Mouse (Mus musculus) intestine, embryonic 14.5 days (tissue): ENCODE data around the gene Acta2. TPM values are rescaled to one million over a fixed set of nuclear protein-coding genes. Genes with fewer than 3 reads are reported as not detected.

ENCODE experiments used
- ATAC-seq: fragments of 200-750 bp; cut with Nextera tagmentation; replicated peaks from 2 replicates; pipeline ENCODE4 v1.8.0; 2017; ENCODE audit warnings: low read depth, moderate number of reproducible peaks, moderate TSS enrichment, moderate library complexity; ENCODE audit not compliant: low FRiP score, low TSS enrichment
- DNase-seq: peaks from one replicate; pipeline ENCODE4 v3.0.0-alpha.2; 2018; ENCODE audit warnings: low spot score
- H3K27ac ChIP-seq: fragments of 300-500 bp; sonication (generic); 2 replicates; pipeline ENCODE4 v1.5.1; 2014; ENCODE audit warnings: low read depth, mild to moderate bottlenecking, control low read depth
- H3K27me3 ChIP-seq: fragments of 300-500 bp; sonication (generic); replicated peaks from 2 replicates; pipeline ENCODE4 v1.6.1; 2014; ENCODE audit warnings: low read length, control low read depth; ENCODE audit not compliant: control insufficient read depth, insufficient read depth
- H3K36me3 ChIP-seq: fragments of 300-500 bp; sonication (generic); 2 replicates; pipeline ENCODE4 v1.6.1; 2014; ENCODE audit warnings: low read length, control low read depth; ENCODE audit not compliant: control insufficient read depth, insufficient read depth
- H3K4me1 ChIP-seq: fragments of 300-500 bp; sonication (generic); replicated peaks from 2 replicates; pipeline ENCODE4 v1.6.1; 2014; ENCODE audit warnings: low read length, control low read depth, mixed read lengths; ENCODE audit not compliant: control insufficient read depth, insufficient read depth
- H3K4me2 ChIP-seq: fragments of 300-500 bp; sonication (generic); 2 replicates; pipeline ENCODE4 v1.6.1; 2014; ENCODE audit warnings: low read length
- H3K4me3 ChIP-seq: fragments of 300-500 bp; sonication (generic); 2 replicates; pipeline ENCODE4 v1.5.1; 2014; ENCODE audit warnings: low read depth, low read length, control low read depth, mixed read lengths
- H3K9ac ChIP-seq: fragments of 300-500 bp; sonication (generic); 2 replicates; pipeline ENCODE4 v1.6.1; 2014; ENCODE audit warnings: mild to moderate bottlenecking, low read length
- H3K9me3 ChIP-seq: fragments of 300-500 bp; sonication (generic); 2 replicates; pipeline ENCODE4 v1.6.1; 2016; ENCODE audit warnings: low read length, control low read depth; ENCODE audit not compliant: control insufficient read depth
- WGBS: fragments of 180-500 bp; shearing (Covaris S2); extraction: QIAGEN DNeasy Blood & Tissue Kit; methylation state at CpG from one replicate; pipeline ENCODE4 v1.1.7; 2014; 5-methylcytosine and 5-hydroxymethylcytosine counted together
- polyA plus RNA-seq: library from polyadenylated mRNA; unstranded; fragments of >200 nt; fragmentation: Nextera tagmentation; extraction: Ambion mirVana; gene quantifications from 2 replicates; pipeline ENCODE4 v1.2.1, GENCODE M21; 2014

Acta2 gene
- polyA plus RNA-seq, result 1,786 and 2,002 TPM in 2 replicates

GRCm38 (mm10) chr19:34254880-34255681 lies at the start of gene Acta2:
Gene Acta2, minus strand, starts transcription at chr19:34255590.
- H3K4me1 ChIP-seq, result 0 out of 2 replicates have a peak, but pooled peaks cover 8% of the 10 kb centered on the region
- H3K4me3 ChIP-seq, result peak within 1 kb of the TSS; percentile 39
- WGBS, result 23% methylated on average over 16 of the region's 16 CpGs
- peaks cover 5% of the 10 kb centered on the region; the same call in 1 of the 2 replicates for H3K36me3 ChIP-seq
- no peaks in the 10 kb centered on the region for H3K9me3 ChIP-seq
- peak; percentile 90 for ATAC-seq
- peak within 1 kb of the TSS; percentile 95 for H3K27ac ChIP-seq
- peak within 1 kb of the TSS; percentile 48 for H3K4me2 ChIP-seq
- H3K27me3 ChIP-seq, result no peaks in the 10 kb centered on the region
- peak; percentile 72 for DNase-seq
- H3K9ac ChIP-seq, result peak within 1 kb of the TSS; percentile 64

- Histone ChIP-seq H3K9ac (no peak overlapping the region), H3K9me3 (no peaks in the 10 kb centered on the region), H3K4me3 (no peak overlapping the region), H3K36me3 (no peaks in the 10 kb centered on the region), H3K4me1 (no peaks in the 10 kb centered on the region), H3K4me2 (no peak overlapping the region), H3K27ac (no peak overlapping the region), H3K27me3 (no peaks in the 10 kb centered on the region)
- DNase-seq (no peak), ATAC-seq (no peak)
Observed at GRCm38 (mm10) chr19:34304917-34305316, 49.5 kb upstream of the Acta2 start.

- Histone ChIP-seq H3K9me3 (no peaks in the 10 kb centered on the region), H3K36me3 (no peaks in the 10 kb centered on the region), H3K4me3 (no peak overlapping the region), H3K4me2 (no peak overlapping the region), H3K4me1 (peaks cover under 1% of the 10 kb centered on the region), H3K27ac (no peak overlapping the region), H3K9ac (no peak overlapping the region), H3K27me3 (no peaks in the 10 kb centered on the region)
- DNase-seq (no peak), ATAC-seq (no peak)
- WGBS, result 86% methylated on average over 2 of the region's 2 CpGs
Observed at GRCm38 (mm10) chr19:34300430-34300829, 45.0 kb upstream of the Acta2 start.

GRCm38 (mm10) chr19:34299229-34299628 lies 43.8 kb upstream of the Acta2 start:
- peaks cover 5% of the 10 kb centered on the region for H3K4me1 ChIP-seq
- 75% methylated on average over 4 of the region's 4 CpGs for WGBS

GRCm38 (mm10) chr19:34298531-34298930 lies 43.1 kb upstream of the Acta2 start:
- DNase-seq, result no peak
- Histone ChIP-seq H3K9me3 (no peaks in the 10 kb centered on the region), H3K27me3 (no peaks in the 10 kb centered on the region), H3K4me1 (peaks cover 5% of the 10 kb centered on the region), H3K9ac (no peak overlapping the region), H3K4me3 (no peak overlapping the region), H3K4me2 (no peak overlapping the region), H3K36me3 (no peaks in the 10 kb centered on the region), H3K27ac (no peak overlapping the region)
- no peak for ATAC-seq
- WGBS, result 42% methylated on average over 1 of the region's 1 CpGs

More at GRCm38 (mm10) chr19:34299229-34299628, 43.8 kb upstream of the Acta2 start:
- DNase-seq (no peak), ATAC-seq (no peak)
- Histone ChIP-seq H3K9me3 (no peaks in the 10 kb centered on the region), H3K9ac (no peak overlapping the region), H3K4me3 (no peak overlapping the region), H3K4me2 (no peak overlapping the region), H3K27ac (no peak overlapping the region), H3K27me3 (no peaks in the 10 kb centered on the region), H3K36me3 (no peaks in the 10 kb centered on the region)

GRCm38 (mm10) chr19:34295442-34295841 lies 40.1 kb upstream of the Acta2 start:
- no peak overlapping the region for H3K27ac ChIP-seq
- ATAC-seq (no peak), DNase-seq (no peak)
- H3K4me3 ChIP-seq, result no peak overlapping the region
- H3K4me2 ChIP-seq, result no peak overlapping the region
- no peaks in the 10 kb centered on the region for H3K36me3 ChIP-seq
- no peak overlapping the region for H3K9ac ChIP-seq
- 30% methylated on average over 6 of the region's 6 CpGs for WGBS
- peaks cover 5% of the 10 kb centered on the region for H3K4me1 ChIP-seq
- 0 out of 2 replicates have a peak, but pooled peaks cover 4% of the 10 kb centered on the region for H3K27me3 ChIP-seq
- H3K9me3 ChIP-seq, result no peaks in the 10 kb centered on the region

- Histone ChIP-seq H3K4me3 (no peak overlapping the region), H3K36me3 (no peaks in the 10 kb centered on the region), H3K27me3 (0 out of 2 replicates have a peak, but pooled peaks cover 7% of the 10 kb centered on the region), H3K4me2 (no peak overlapping the region), H3K4me1 (peaks cover 5% of the 10 kb centered on the region), H3K27ac (no peak overlapping the region), H3K9ac (no peak overlapping the region), H3K9me3 (no peaks in the 10 kb centered on the region)
- DNase-seq (no peak), ATAC-seq (no peak)
- 69% methylated on average over 3 of the region's 3 CpGs for WGBS
Observed at GRCm38 (mm10) chr19:34293376-34293947, 38.1 kb upstream of the Acta2 start.

- H3K9ac ChIP-seq, result no peak overlapping the region
- DNase-seq (no peak), ATAC-seq (no peak)
- 83% methylated on average over 2 of the region's 2 CpGs for WGBS
- no peak overlapping the region for H3K4me3 ChIP-seq
- no peaks in the 10 kb centered on the region for H3K36me3 ChIP-seq
- 0 out of 2 replicates have a peak, but pooled peaks cover 7% of the 10 kb centered on the region for H3K27me3 ChIP-seq
- no peaks in the 10 kb centered on the region for H3K9me3 ChIP-seq
- H3K4me1 ChIP-seq, result peaks cover 5% of the 10 kb centered on the region
- no peak overlapping the region for H3K4me2 ChIP-seq
- H3K27ac ChIP-seq, result no peak overlapping the region
Observed at GRCm38 (mm10) chr19:34292701-34293100, 37.3 kb upstream of the Acta2 start.
